Mouse (Mus musculus): Measurements from ENCODE around the gene Ucp2. TPM values are rescaled to one million over a fixed set of nuclear protein-coding genes. Genes with fewer than 3 reads are reported as not detected.

Gene Ucp2
- 1,209 and 1,318 TPM in 2 replicates for total RNA-seq (2023)

GRCm38 (mm10) chr7:100493117-100493483, at the start of gene Ucp2:
Gene Ucp2 (plus strand): TSS chr7:100493337.

GRCm38 (mm10) chr7:100472777-100473176, 20.4 kb upstream of the Ucp2 start, which contains the start of gene Ucp3:
Gene Ucp3 (plus strand): TSS chr7:100472990.

GRCm38 (mm10) chr7:100514573-100514972, 21.4 kb downstream of the Ucp2 start, which contains the start of gene Dnajb13:
Gene Dnajb13 (minus strand): TSS chr7:100514960.

GRCm38 (mm10) chr7:100536804-100537518, 43.8 kb downstream of the Ucp2 start, which contains the start of gene Coa4:
Gene Coa4 (plus strand): TSS chr7:100537071.

Other genes starting within 250 kb of the Ucp2 start
- gene P4ha3, start 207.8 kb upstream of the Ucp2 start, total RNA-seq (2023) = not detected in 2 replicates
- 18.4 and 19.2 TPM in 2 replicates for gene C2cd3, start 121.1 kb upstream of the Ucp2 start, total RNA-seq (2023)
- 24.7 and 37.3 TPM in 2 replicates for gene Ppme1, start 121.0 kb upstream of the Ucp2 start, total RNA-seq (2023)
- 0.19 and 0.25 TPM in 2 replicates for gene Ucp3, start 20.3 kb upstream of the Ucp2 start, total RNA-seq (2023)
- not detected in 2 replicates for gene Dnajb13, start 21.6 kb downstream of the Ucp2 start, total RNA-seq (2023)
- gene Coa4, start 43.7 kb downstream of the Ucp2 start, total RNA-seq (2023) = 12.3 and 13.8 TPM in 2 replicates
- gene Rab6a, start 114.1 kb downstream of the Ucp2 start, total RNA-seq (2023) = 165 and 167 TPM in 2 replicates
- 25.0 and 33.5 TPM in 2 replicates for gene Mrpl48, start 115.0 kb downstream of the Ucp2 start, total RNA-seq (2023)
- not detected in 2 replicates for gene Plekhb1, start 169.1 kb downstream of the Ucp2 start, total RNA-seq (2023)
- gene Fam168a, start 213.3 kb downstream of the Ucp2 start, total RNA-seq (2023) = 35.2 and 41.6 TPM in 2 replicates

Measured in neutrophil, adult 65 days (primary cell).